Mouse (Mus musculus) forebrain, embryonic 14.5 days (tissue): ENCODE measurements around the gene Actg1. TPM values are rescaled to one million over a fixed set of nuclear protein-coding genes. Genes with fewer than 3 reads are reported as not detected.

Experiments used
- ATAC-seq: fragments of 200-750 bp; cut with Nextera tagmentation; 2 replicates; pipeline ENCODE4 v1.8.0; 2017; ENCODE audit warnings: mild to moderate bottlenecking, moderate library complexity
- DNase-seq: peaks from one replicate; pipeline ENCODE4 v3.0.0-alpha.2; 2015; ENCODE audit warnings: low spot score
- H3K27ac ChIP-seq: fragments of 300-500 bp; sonication (generic); 2 replicates; pipeline ENCODE4 v1.5.1; 2014; ENCODE audit warnings: low read depth, mild to moderate bottlenecking, control low read depth, low read length, moderate library complexity
- H3K27me3 ChIP-seq: fragments of 300-500 bp; sonication (generic); replicated peaks from 2 replicates; pipeline ENCODE4 v1.6.1; 2014; ENCODE audit warnings: low read length, control low read depth, mixed read lengths; ENCODE audit not compliant: control insufficient read depth, insufficient read depth
- H3K36me3 ChIP-seq: fragments of 300-500 bp; sonication (generic); 2 replicates; pipeline ENCODE4 v1.6.1; 2014; ENCODE audit warnings: low read length, control low read depth; ENCODE audit not compliant: control insufficient read depth, insufficient read depth
- H3K4me1 ChIP-seq: fragments of 300-500 bp; sonication (generic); 2 replicates; pipeline ENCODE4 v1.6.1; 2014; ENCODE audit warnings: antibody characterized with exemption, low read length, control low read depth; ENCODE audit not compliant: control insufficient read depth, insufficient read depth
- H3K4me2 ChIP-seq: fragments of 300-500 bp; sonication (generic); 2 replicates; pipeline ENCODE4 v1.6.1; 2014; ENCODE audit warnings: mild to moderate bottlenecking, control low read depth, low read length
- H3K4me3 ChIP-seq: fragments of 300-500 bp; sonication (generic); 2 replicates; pipeline ENCODE4 v1.5.1; 2014; ENCODE audit warnings: low read depth, low read length, control low read depth
- H3K9ac ChIP-seq: fragments of 300-500 bp; sonication (generic); 2 replicates; pipeline ENCODE4 v1.6.1; 2014; ENCODE audit warnings: mild to moderate bottlenecking, low read length, control low read depth, moderate library complexity
- H3K9me3 ChIP-seq: fragments of 300-500 bp; sonication (generic); replicated peaks from 2 replicates; pipeline ENCODE4 v1.6.1; 2016; ENCODE audit warnings: low read length, control low read depth, mixed read lengths; ENCODE audit not compliant: control insufficient read depth
- WGBS: fragments of 180-500 bp; shearing (Covaris S2); extraction: QIAGEN DNeasy Blood & Tissue Kit; methylation state at CpG from one replicate; pipeline ENCODE4 v1.1.7; 2014; 5-methylcytosine and 5-hydroxymethylcytosine counted together
- polyA plus RNA-seq: library from polyadenylated mRNA; unstranded; fragments of >200 nt; fragmentation: Nextera tagmentation; extraction: Ambion mirVana; gene quantifications from 2 replicates; pipeline ENCODE4 v1.2.1, GENCODE M21; 2014

The Actg1 gene
- polyA plus RNA-seq, 1 experiment from 2014 or later, result 3,852 TPM

- Histone ChIP-seq H3K27ac (no peak overlapping the region; the same call in 1 of the 2 replicates), H3K4me1 (peaks cover 9% of the 10 kb centered on the region), H3K9ac (no peak overlapping the region), H3K36me3 (peaks cover 29% of the 10 kb centered on the region), H3K9me3 (no peaks in the 10 kb centered on the region), H3K4me3 (no peak overlapping the region), H3K4me2 (no peak overlapping the region), H3K27me3 (no peaks in the 10 kb centered on the region)
- 29% methylated on average over 7 of the region's 7 CpGs for WGBS
- DNase-seq, result no peak
- ATAC-seq, result no peak
Observed at GRCm38 (mm10) chr11:120366443-120367027, 18.2 kb upstream of the Actg1 start.

DNA sequence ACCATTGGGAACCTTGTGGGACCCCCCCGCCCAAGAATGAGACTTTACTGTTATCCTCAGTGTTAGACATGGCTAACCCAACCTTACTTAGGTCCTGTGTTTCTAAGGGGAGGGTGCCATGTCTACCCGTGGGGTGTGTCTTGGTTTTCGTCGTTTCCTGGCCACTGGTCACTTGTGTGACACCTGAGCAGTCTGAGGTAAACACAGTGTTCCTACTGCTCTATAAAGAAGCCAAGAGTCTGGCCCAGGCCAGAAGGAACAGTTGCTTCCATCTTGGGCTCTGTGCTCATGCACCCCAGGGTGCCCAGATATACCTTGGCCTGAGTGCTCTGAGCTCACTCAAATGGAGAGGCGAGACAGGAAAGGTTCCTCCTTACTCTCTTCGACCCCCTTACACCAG, 14.5 kb upstream of the Actg1 start:
- ATAC-seq (no peak), DNase-seq (no peak)
- no peak overlapping the region for H3K4me3 ChIP-seq
- H3K9ac ChIP-seq, result no peak overlapping the region
- no peak overlapping the region for H3K27ac ChIP-seq
- no peaks in the 10 kb centered on the region for H3K9me3 ChIP-seq
- H3K4me1 ChIP-seq, result peaks cover 19% of the 10 kb centered on the region
- WGBS, result 89% methylated on average over 6 of the region's 6 CpGs
- no peak overlapping the region for H3K4me2 ChIP-seq
- H3K27me3 ChIP-seq, result no peaks in the 10 kb centered on the region
- no peaks in the 10 kb centered on the region for H3K36me3 ChIP-seq

DNA sequence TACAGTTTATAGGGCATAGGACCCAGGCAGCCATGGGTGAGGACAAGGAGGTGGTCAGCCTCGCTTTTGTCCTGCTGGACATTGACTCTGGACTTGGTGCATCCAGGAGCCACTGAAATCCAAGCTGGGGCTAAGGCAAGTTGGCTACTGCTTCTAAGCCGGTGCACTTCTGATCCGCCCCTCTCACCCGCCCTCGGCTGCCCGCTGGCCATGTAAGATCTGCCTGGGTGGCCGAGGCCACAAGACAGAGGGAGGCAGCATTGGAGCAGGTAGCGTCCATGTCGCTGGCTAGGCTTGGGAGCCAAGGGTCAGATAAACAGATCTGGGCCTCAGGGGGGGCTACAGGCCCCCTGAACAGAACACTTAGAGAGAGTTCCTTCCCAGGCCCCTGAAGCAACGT, 13.0 kb upstream of the Actg1 start, which contains the start of gene Fscn2:
TSS of gene Fscn2 (plus strand) at position 240 of the 400 bp plus-strand sequence.
- no peak for ATAC-seq
- H3K9me3 ChIP-seq, result no peaks in the 10 kb centered on the region
- H3K4me2 ChIP-seq, result no peak within 1 kb of the TSS
- H3K27ac ChIP-seq, result no peak within 1 kb of the TSS
- H3K4me1 ChIP-seq, result peaks cover 21% of the 10 kb centered on the region
- H3K4me3 ChIP-seq, result no peak within 1 kb of the TSS
- no peak for DNase-seq
- no peaks in the 10 kb centered on the region for H3K36me3 ChIP-seq
- H3K9ac ChIP-seq, result no peak within 1 kb of the TSS
- WGBS, result 68% methylated on average over 10 of the region's 10 CpGs
- no peaks in the 10 kb centered on the region for H3K27me3 ChIP-seq

- peaks cover 16% of the 10 kb centered on the region for H3K4me1 ChIP-seq
- H3K4me3 ChIP-seq, result no peak overlapping the region
- no peak overlapping the region for H3K4me2 ChIP-seq
- DNase-seq (no peak), ATAC-seq (no peak)
- no peaks in the 10 kb centered on the region for H3K36me3 ChIP-seq
- no peaks in the 10 kb centered on the region for H3K27me3 ChIP-seq
- no peak overlapping the region for H3K27ac ChIP-seq
- WGBS, result 80% methylated on average over 5 of the region's 5 CpGs
- H3K9me3 ChIP-seq, result no peaks in the 10 kb centered on the region
- H3K9ac ChIP-seq, result no peak overlapping the region
Observed at GRCm38 (mm10) chr11:120360755-120361154, 12.4 kb upstream of the Actg1 start.

GRCm38 (mm10) chr11:120360062-120360461, 11.7 kb upstream of the Actg1 start:
- H3K4me2 ChIP-seq, result no peak overlapping the region
- H3K36me3 ChIP-seq, result no peaks in the 10 kb centered on the region
- H3K4me1 ChIP-seq, result peaks cover 16% of the 10 kb centered on the region
- ATAC-seq (no peak), DNase-seq (no peak)
- no peaks in the 10 kb centered on the region for H3K27me3 ChIP-seq
- H3K9ac ChIP-seq, result no peak overlapping the region
- H3K4me3 ChIP-seq, result no peak overlapping the region
- 67% methylated on average over 8 of the region's 8 CpGs for WGBS
- H3K9me3 ChIP-seq, result no peaks in the 10 kb centered on the region
- H3K27ac ChIP-seq, result no peak overlapping the region

GRCm38 (mm10) chr11:120359391-120359790, 11.0 kb upstream of the Actg1 start:
- no peak overlapping the region for H3K4me3 ChIP-seq
- DNase-seq (no peak), ATAC-seq (no peak)
- H3K4me2 ChIP-seq, result no peak overlapping the region
- no peaks in the 10 kb centered on the region for H3K36me3 ChIP-seq
- H3K9me3 ChIP-seq, result no peaks in the 10 kb centered on the region
- no peak overlapping the region for H3K9ac ChIP-seq
- no peak overlapping the region for H3K27ac ChIP-seq
- 60% methylated on average over 6 of the region's 6 CpGs for WGBS
- peaks cover 16% of the 10 kb centered on the region for H3K4me1 ChIP-seq
- no peaks in the 10 kb centered on the region for H3K27me3 ChIP-seq

DNA sequence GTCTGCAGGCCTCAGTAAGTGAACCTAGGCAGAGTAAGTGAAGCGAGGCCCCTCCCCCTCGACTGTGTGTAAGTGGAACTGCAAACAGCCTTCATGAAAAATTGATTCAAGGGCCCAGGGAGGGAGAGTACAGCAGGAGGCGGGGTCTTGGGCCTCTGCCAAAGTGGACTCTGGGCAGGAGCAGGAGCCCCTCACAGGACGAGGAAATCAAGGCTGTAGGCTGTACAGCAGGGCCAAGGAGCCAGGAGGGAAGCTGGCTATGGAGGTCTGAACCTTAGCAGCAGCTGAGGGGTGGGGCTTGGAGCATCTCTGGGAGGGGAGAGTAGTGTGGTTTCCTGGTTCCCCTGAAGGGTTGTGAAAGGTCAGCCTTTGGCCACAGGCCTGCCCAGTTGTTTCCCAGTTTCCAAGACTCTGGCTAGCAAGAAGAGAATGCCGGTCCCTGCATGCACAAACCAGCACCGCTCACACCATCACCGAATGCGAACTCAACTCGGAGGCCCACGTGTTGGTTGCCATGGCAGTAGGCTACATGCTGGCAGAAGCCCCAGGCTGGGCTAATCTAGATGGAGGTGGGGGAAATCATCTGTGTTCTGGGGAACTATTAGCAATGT, 9.6 kb upstream of the Actg1 start:
- H3K9ac ChIP-seq, result peak overlapping the region; percentile 37; the same call in 1 of the 2 replicates
- WGBS, result 4% methylated on average over 10 of the region's 10 CpGs
- peaks cover 21% of the 10 kb centered on the region for H3K4me1 ChIP-seq
- peak overlapping the region; percentile 90 for H3K27ac ChIP-seq
- ATAC-seq (peak; percentile 92), DNase-seq (peak; percentile 93)
- no peaks in the 10 kb centered on the region for H3K9me3 ChIP-seq
- H3K36me3 ChIP-seq, result no peaks in the 10 kb centered on the region
- H3K4me3 ChIP-seq, result no peak overlapping the region; the same call in 1 of the 2 replicates
- H3K4me2 ChIP-seq, result peak overlapping the region; percentile 42
- H3K27me3 ChIP-seq, result no peaks in the 10 kb centered on the region

- H3K4me1 ChIP-seq, result peaks cover 26% of the 10 kb centered on the region
- WGBS, result 94% methylated on average over 4 of the region's 4 CpGs
Observed at GRCm38 (mm10) chr11:120356900-120357299, 8.6 kb upstream of the Actg1 start.

DNA sequence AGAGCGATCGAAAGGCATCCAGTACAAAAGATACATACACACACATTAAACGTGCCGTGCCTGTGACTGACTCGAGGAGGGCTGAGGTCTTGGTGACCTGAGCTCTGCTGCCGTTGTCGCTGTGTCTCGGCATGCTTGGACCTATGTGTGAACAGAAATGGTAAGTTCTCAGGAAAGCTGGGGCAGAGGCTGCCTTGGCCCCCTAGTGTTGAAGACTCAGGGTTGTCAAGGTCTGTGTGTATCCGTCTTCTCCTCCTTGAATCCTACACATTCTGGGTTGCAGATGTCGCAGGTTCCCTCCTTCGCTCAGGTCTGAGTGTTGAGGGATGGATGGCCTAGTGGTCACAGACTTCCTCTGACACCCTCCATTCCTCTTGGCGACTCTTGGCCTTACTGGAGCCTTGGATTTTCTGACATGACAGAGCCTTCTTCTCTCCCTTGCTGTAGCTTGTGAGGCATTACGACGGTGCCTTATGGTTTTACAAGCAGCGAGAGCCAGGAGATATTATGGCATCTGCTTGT, 8.0 kb upstream of the Actg1 start:
- Histone ChIP-seq H3K4me2 (no peak overlapping the region), H3K27ac (no peak overlapping the region), H3K9ac (no peak overlapping the region), H3K9me3 (no peaks in the 10 kb centered on the region), H3K27me3 (no peaks in the 10 kb centered on the region), H3K36me3 (no peaks in the 10 kb centered on the region), H3K4me3 (no peak overlapping the region), H3K4me1 (peaks cover 26% of the 10 kb centered on the region)
- 87% methylated on average over 15 of the region's 15 CpGs for WGBS
- DNase-seq (no peak), ATAC-seq (no peak)

More at GRCm38 (mm10) chr11:120356900-120357299, 8.6 kb upstream of the Actg1 start:
- ATAC-seq (no peak), DNase-seq (no peak)
- no peak overlapping the region for H3K9ac ChIP-seq
- no peak overlapping the region for H3K27ac ChIP-seq
- no peaks in the 10 kb centered on the region for H3K36me3 ChIP-seq
- no peaks in the 10 kb centered on the region for H3K27me3 ChIP-seq
- H3K4me2 ChIP-seq, result no peak overlapping the region
- H3K9me3 ChIP-seq, result no peaks in the 10 kb centered on the region
- no peak overlapping the region for H3K4me3 ChIP-seq
